Mouse (Mus musculus): ENCODE measurements around the gene Cstad. TPM values are rescaled to one million over a fixed set of nuclear protein-coding genes. Genes with fewer than 3 reads are reported as not detected.

Cstad gene
- polyA plus RNA-seq, 1 experiment from 2014 or later, result 0.13 TPM

GRCm38 (mm10) chr2:30636266-30636671 lies 41.4 kb downstream of the Cstad start:
- DNase-seq (no peak), ATAC-seq (ENCODE audit: low read depth) (0 out of 2 replicates have a peak, but pooled peaks have one; percentile 39)
- peaks cover 19% of the 10 kb centered on the region for H3K4me1 ChIP-seq (replicated peaks)
- H3K9me3 ChIP-seq (replicated peaks), result no peaks in the 10 kb centered on the region
- no peak overlapping the region for H3K9ac ChIP-seq
- no peaks in the 10 kb centered on the region; the same call in 1 of the 2 replicates for H3K27me3 ChIP-seq
- no peak overlapping the region for H3K4me3 ChIP-seq (replicated peaks)
- WGBS (ENCODE audit: insufficient replicate concordance), result 36% methylated on average over 5 of the region's 5 CpGs
- no peak overlapping the region for H3K4me2 ChIP-seq
- H3K36me3 ChIP-seq, result no peaks in the 10 kb centered on the region
- H3K27ac ChIP-seq, result 0 out of 2 replicates have a peak overlapping the region, but pooled peaks have one; percentile 16

- H3K4me1 ChIP-seq (replicated peaks), result peaks cover 19% of the 10 kb centered on the region
- DNase-seq (no peak), ATAC-seq (ENCODE audit: low read depth) (no peak)
- no peak overlapping the region for H3K4me3 ChIP-seq (replicated peaks)
- H3K36me3 ChIP-seq, result no peaks in the 10 kb centered on the region
- peaks cover 3% of the 10 kb centered on the region; the same call in 1 of the 2 replicates for H3K27me3 ChIP-seq
- H3K27ac ChIP-seq, result no peak overlapping the region
- 83% methylated on average over 6 of the region's 6 CpGs for WGBS (ENCODE audit: insufficient replicate concordance)
- H3K9ac ChIP-seq, result no peak overlapping the region
- H3K9me3 ChIP-seq (replicated peaks), result no peaks in the 10 kb centered on the region
- H3K4me2 ChIP-seq, result no peak overlapping the region
Observed at GRCm38 (mm10) chr2:30637991-30638390, 43.2 kb downstream of the Cstad start.

GRCm38 (mm10) chr2:30640021-30640481 lies 45.2 kb downstream of the Cstad start:
- ATAC-seq (ENCODE audit: low read depth) (peak; percentile 45), DNase-seq (no peak)
- Histone ChIP-seq H3K36me3 (no peaks in the 10 kb centered on the region), H3K4me3 (replicated peaks) (no peak overlapping the region), H3K9me3 (replicated peaks) (no peaks in the 10 kb centered on the region), H3K27ac (no peak overlapping the region), H3K4me2 (no peak overlapping the region; the same call in 1 of the 2 replicates), H3K4me1 (replicated peaks) (peaks cover 19% of the 10 kb centered on the region), H3K9ac (no peak overlapping the region), H3K27me3 (peaks cover 3% of the 10 kb centered on the region; the same call in 1 of the 2 replicates)
- WGBS (ENCODE audit: insufficient replicate concordance), result 21% methylated on average over 11 of the region's 11 CpGs

- Histone ChIP-seq H3K4me3 (replicated peaks) (no peak overlapping the region), H3K4me2 (no peak overlapping the region), H3K27ac (no peak overlapping the region), H3K36me3 (no peaks in the 10 kb centered on the region), H3K9me3 (replicated peaks) (no peaks in the 10 kb centered on the region), H3K9ac (no peak overlapping the region), H3K4me1 (replicated peaks) (peaks cover 21% of the 10 kb centered on the region), H3K27me3 (peaks cover 3% of the 10 kb centered on the region)
- 23% methylated on average over 5 of the region's 5 CpGs for WGBS (ENCODE audit: insufficient replicate concordance)
- DNase-seq (no peak), ATAC-seq (ENCODE audit: low read depth) (no peak)
Observed at GRCm38 (mm10) chr2:30642810-30643209, 48.0 kb downstream of the Cstad start.

GRCm38 (mm10) chr2:30643422-30643821 lies 48.6 kb downstream of the Cstad start:
- Histone ChIP-seq H3K4me1 (replicated peaks) (peaks cover 25% of the 10 kb centered on the region), H3K27me3 (peaks cover 3% of the 10 kb centered on the region), H3K4me2 (no peak overlapping the region), H3K36me3 (no peaks in the 10 kb centered on the region), H3K27ac (no peak overlapping the region), H3K4me3 (replicated peaks) (no peak overlapping the region), H3K9me3 (replicated peaks) (no peaks in the 10 kb centered on the region), H3K9ac (no peak overlapping the region)
- ATAC-seq (ENCODE audit: low read depth), result no peak
- WGBS (ENCODE audit: insufficient replicate concordance), result 65% methylated on average over 7 of the region's 7 CpGs
- no peak for DNase-seq

- DNase-seq, result no peak
- no peak overlapping the region for H3K4me3 ChIP-seq (replicated peaks)
- H3K27me3 ChIP-seq, result peaks cover 2% of the 10 kb centered on the region; the same call in 1 of the 2 replicates
- no peak overlapping the region for H3K4me2 ChIP-seq
- H3K4me1 ChIP-seq (replicated peaks), result peaks cover 12% of the 10 kb centered on the region
- H3K9ac ChIP-seq, result no peak overlapping the region; the same call in 1 of the 2 replicates
- H3K9me3 ChIP-seq (replicated peaks), result no peaks in the 10 kb centered on the region
- WGBS (ENCODE audit: insufficient replicate concordance), result 56% methylated on average over 5 of the region's 5 CpGs
- no peaks in the 10 kb centered on the region for H3K36me3 ChIP-seq
- ATAC-seq (ENCODE audit: low read depth), result no peak
- H3K27ac ChIP-seq, result no peak overlapping the region
Observed at GRCm38 (mm10) chr2:30646833-30647232, 52.0 kb downstream of the Cstad start.

- no peak overlapping the region for H3K27ac ChIP-seq
- H3K27me3 ChIP-seq, result no peaks in the 10 kb centered on the region; the same call in 1 of the 2 replicates
- no peaks in the 10 kb centered on the region for H3K36me3 ChIP-seq
- no peaks in the 10 kb centered on the region for H3K9me3 ChIP-seq (replicated peaks)
- no peak overlapping the region for H3K4me3 ChIP-seq (replicated peaks)
- 31% methylated on average over 11 of the region's 11 CpGs for WGBS (ENCODE audit: insufficient replicate concordance)
- H3K9ac ChIP-seq, result no peak overlapping the region; the same call in 1 of the 2 replicates
- H3K4me2 ChIP-seq, result no peak overlapping the region
- ATAC-seq (ENCODE audit: low read depth) (peak; percentile 43; the same call in 1 of the 2 replicates), DNase-seq (no peak)
- H3K4me1 ChIP-seq (replicated peaks), result peaks cover 12% of the 10 kb centered on the region
Observed at GRCm38 (mm10) chr2:30647303-30647881, 52.6 kb downstream of the Cstad start.

- 27% methylated on average over 13 of the region's 13 CpGs for WGBS (ENCODE audit: insufficient replicate concordance)
- no peak for ATAC-seq (ENCODE audit: low read depth)
Observed at GRCm38 (mm10) chr2:30647882-30648494, 53.1 kb downstream of the Cstad start.

GRCm38 (mm10) chr2:30650249-30650648 lies 55.4 kb downstream of the Cstad start:
- Histone ChIP-seq H3K4me3 (replicated peaks) (no peak overlapping the region), H3K9ac (no peak overlapping the region), H3K27ac (no peak overlapping the region), H3K36me3 (no peaks in the 10 kb centered on the region), H3K4me1 (replicated peaks) (peaks cover 20% of the 10 kb centered on the region), H3K9me3 (replicated peaks) (no peaks in the 10 kb centered on the region), H3K4me2 (no peak overlapping the region), H3K27me3 (no peaks in the 10 kb centered on the region; the same call in 1 of the 2 replicates)
- WGBS (ENCODE audit: insufficient replicate concordance), result 58% methylated on average over 9 of the region's 9 CpGs
- no peak for ATAC-seq (ENCODE audit: low read depth)
- DNase-seq, result no peak

More at GRCm38 (mm10) chr2:30647882-30648494, 53.1 kb downstream of the Cstad start:
- H3K4me1 ChIP-seq (replicated peaks), result peaks cover 17% of the 10 kb centered on the region
- no peak overlapping the region for H3K4me2 ChIP-seq
- H3K9me3 ChIP-seq (replicated peaks), result no peaks in the 10 kb centered on the region
- H3K27ac ChIP-seq, result no peak overlapping the region
- H3K27me3 ChIP-seq, result no peaks in the 10 kb centered on the region; the same call in 1 of the 2 replicates
- H3K4me3 ChIP-seq (replicated peaks), result no peak overlapping the region
- DNase-seq, result no peak
- H3K36me3 ChIP-seq, result no peaks in the 10 kb centered on the region
- no peak overlapping the region for H3K9ac ChIP-seq

- 42% methylated on average over 1 of the region's 1 CpGs for WGBS (ENCODE audit: insufficient replicate concordance)
- Histone ChIP-seq H3K9ac (no peak overlapping the region), H3K9me3 (replicated peaks) (no peaks in the 10 kb centered on the region), H3K4me3 (replicated peaks) (no peak overlapping the region), H3K4me1 (replicated peaks) (peaks cover 21% of the 10 kb centered on the region), H3K27me3 (no peaks in the 10 kb centered on the region; the same call in 1 of the 2 replicates), H3K27ac (no peak overlapping the region), H3K36me3 (no peaks in the 10 kb centered on the region), H3K4me2 (no peak overlapping the region)
- DNase-seq (no peak), ATAC-seq (ENCODE audit: low read depth) (no peak)
Observed at GRCm38 (mm10) chr2:30651831-30652230, 57.0 kb downstream of the Cstad start.

GRCm38 (mm10) chr2:30652581-30653037 lies 57.8 kb downstream of the Cstad start:
- DNase-seq, result no peak
- no peaks in the 10 kb centered on the region for H3K36me3 ChIP-seq
- no peak overlapping the region for H3K4me3 ChIP-seq (replicated peaks)
- H3K27ac ChIP-seq, result peak overlapping the region; percentile 43; the same call in 1 of the 2 replicates
- ATAC-seq (ENCODE audit: low read depth), result no peak
- 17% methylated on average over 13 of the region's 13 CpGs for WGBS (ENCODE audit: insufficient replicate concordance)
- H3K4me1 ChIP-seq (replicated peaks), result peaks cover 23% of the 10 kb centered on the region
- H3K9me3 ChIP-seq (replicated peaks), result no peaks in the 10 kb centered on the region
- no peak overlapping the region for H3K9ac ChIP-seq
- H3K4me2 ChIP-seq, result no peak overlapping the region
- no peaks in the 10 kb centered on the region; the same call in 1 of the 2 replicates for H3K27me3 ChIP-seq
